35 mouse cellular contexts compared by ENCODE assay signal in the genomic region with DNA sequence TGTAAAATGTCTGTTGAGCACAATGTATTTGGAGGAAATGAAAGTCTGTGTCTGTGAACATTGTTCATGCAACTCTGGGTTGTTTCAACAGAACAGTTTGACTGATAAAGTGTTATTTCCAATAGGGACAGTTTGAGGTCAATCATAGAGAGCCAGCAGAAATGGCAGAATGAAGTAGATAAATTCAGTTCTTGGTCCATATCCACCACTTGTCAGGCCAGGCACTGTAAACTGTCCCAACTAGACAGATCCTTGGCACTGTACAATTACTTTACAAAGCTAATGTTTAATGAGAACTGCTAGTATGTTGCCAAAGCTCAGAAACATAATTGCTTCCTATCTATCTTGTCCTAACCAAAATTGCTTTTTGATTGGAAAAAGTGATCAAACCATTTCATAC. TPM values are rescaled to one million over a fixed set of nuclear protein-coding genes. Genes with fewer than 3 reads are reported as not detected.
"Had no signal": no experiment of that assay in that cellular context is flagged by ENCODE, and none has a peak within 500 bp of the region (broad histone marks: within the 10 kb centered on the region; RNA-seq: fewer than 3 reads in every experiment).

No protein-coding gene starts in this region.

- H3K9me3 ChIP-seq: heart, embryonic 10.5 days; heart, embryonic 12.5 days; hindbrain, embryonic 10.5 days; hindbrain, embryonic 12.5 days; intestine, embryonic 15.5 days; kidney, embryonic 15.5 days; limb, embryonic 10.5 days; limb, embryonic 12.5 days had no signal

- H3K4me2 ChIP-seq: heart, embryonic 12.5 days; hindbrain, embryonic 12.5 days; hindbrain, embryonic 14.5 days; intestine, embryonic 15.5 days; kidney, embryonic 15.5 days; limb, embryonic 12.5 days had no signal

- H3K9ac ChIP-seq: heart, embryonic 12.5 days; hindbrain, embryonic 12.5 days; hindbrain, embryonic 14.5 days; intestine, embryonic 15.5 days; kidney, embryonic 15.5 days; limb, embryonic 12.5 days had no signal

- H3K36me3 ChIP-seq: heart, embryonic 10.5 days; heart, embryonic 12.5 days; hindbrain, embryonic 10.5 days; hindbrain, embryonic 12.5 days; intestine, embryonic 15.5 days; kidney, embryonic 15.5 days; limb, embryonic 10.5 days; limb, embryonic 12.5 days had no signal

- H3K4me1 ChIP-seq: heart, embryonic 10.5 days; heart, embryonic 12.5 days; hindbrain, embryonic 10.5 days; hindbrain, embryonic 12.5 days; intestine, embryonic 15.5 days; kidney, embryonic 15.5 days; limb, embryonic 10.5 days; limb, embryonic 12.5 days had no signal

- H3K27ac ChIP-seq: gastrocnemius, adult 2 months; heart, embryonic 10.5 days; hindbrain, embryonic 10.5 days; hindbrain, embryonic 12.5 days; hindbrain, embryonic 14.5 days; intestine, embryonic 15.5 days; kidney, embryonic 15.5 days; kidney, postnatal 0 days; layer of hippocampus, adult 2 months; left cerebral cortex, adult 2 months; limb, embryonic 10.5 days; limb, embryonic 12.5 days had no signal

- H3K4me3 ChIP-seq: gastrocnemius, adult 2 months; heart, embryonic 10.5 days; heart, embryonic 12.5 days; hindbrain, embryonic 10.5 days; hindbrain, embryonic 12.5 days; intestine, embryonic 15.5 days; kidney, embryonic 15.5 days; layer of hippocampus, adult 2 months; left cerebral cortex, adult 2 months; limb, embryonic 10.5 days; limb, embryonic 12.5 days had no signal

- DNase-seq: gastrocnemius, adult 2 months; gastrocnemius, postnatal 10 days; gastrocnemius, postnatal 25 days; heart, adult 18-20 months; heart, postnatal 10 days; heart, postnatal 4 days; kidney, adult 18-20 months; kidney, adult 9 months; kidney, postnatal 14 days; kidney, postnatal 4 days had no signal

- ATAC-seq: hindbrain, embryonic 16.5 days; inflammation-experienced regulatory T-cells, adult 6 months; intestine, embryonic 15.5 days; intestine, postnatal 0 days had no signal

- H3K27me3 ChIP-seq: heart, embryonic 12.5 days; hindbrain, embryonic 12.5 days; intestine, embryonic 15.5 days; kidney, embryonic 15.5 days; limb, embryonic 12.5 days had no signal

RNA-seq across cellular contexts. Expression of a gene that starts 13.3 kb away (rescaled TPM):
- total RNA-seq: gastrocnemius, adult 2 months; gastrocnemius, postnatal 10 days; gastrocnemius, postnatal 25 days; gastrocnemius, postnatal 4 days; granulocyte monocyte progenitor cell, adult 5-6 weeks; heart, adult 18-20 months; heart, adult 8-10 months; heart, postnatal 10 days; heart, postnatal 25 days; heart, postnatal 4 days; layer of hippocampus, adult 2 months; layer of hippocampus, postnatal 10 days; layer of hippocampus, postnatal 25 days; left cerebral cortex, adult 2 months; left cerebral cortex, postnatal 14 days; left cerebral cortex, postnatal 36 days had no signal
- polyA plus RNA-seq: heart, embryonic 12.5 days; heart, embryonic 14.5 days; heart, embryonic 16.5 days; hindbrain, embryonic 10.5 days; hindbrain, embryonic 12.5 days; hindbrain, embryonic 14.5 days; hindbrain, embryonic 16.5 days; inflammation-experienced regulatory T-cells, adult 6 months; intestine, embryonic 15.5 days; intestine, postnatal 0 days; kidney, embryonic 15.5 days; kidney, postnatal 0 days; limb, embryonic 10.5 days; limb, embryonic 12.5 days had no signal
